Mouse (Mus musculus): ENCODE data around the gene Ppcdc.
"Not testable (repeated sequence)": the region's sequence is repeated elsewhere in the genome, so short reads cannot be mapped to it uniquely, and the experiment has no call there.

Ppcdc gene

GRCm38 (mm10) chr9:57428391-57428790, 11.5 kb downstream of the Ppcdc start:
- no peak for DNase-seq (ENCODE audit: low spot score in 2 of 2)

GRCm38 (mm10) chr9:57427937-57428336, 12.0 kb downstream of the Ppcdc start:
- no peak for DNase-seq (ENCODE audit: low spot score in 2 of 2)

- not testable (repeated sequence) for DNase-seq (ENCODE audit: low spot score in 2 of 2)
Observed at GRCm38 (mm10) chr9:57427123-57427522, 12.8 kb downstream of the Ppcdc start.

DNA sequence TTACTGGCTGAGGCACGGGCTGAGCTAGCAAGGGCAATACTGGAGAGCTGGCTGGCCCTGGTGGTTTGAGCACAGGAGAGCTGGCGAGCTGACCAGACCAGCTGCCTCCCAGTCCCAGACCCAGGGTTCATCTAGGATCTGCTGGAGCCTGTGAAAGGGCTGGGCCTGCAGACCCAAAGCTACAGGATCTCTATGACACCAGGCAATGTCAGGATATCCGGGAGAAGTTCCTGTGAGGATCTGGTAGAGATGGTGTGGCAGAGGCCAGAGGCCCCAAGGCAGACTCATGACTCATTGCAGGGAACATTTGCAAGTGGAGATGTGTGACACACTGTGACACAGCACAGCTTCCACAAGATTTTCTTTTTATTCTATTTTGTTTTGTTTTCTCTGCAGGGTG, 14.8 kb downstream of the Ppcdc start:
- DNase-seq (ENCODE audit: low spot score in 2 of 2): no peak

DNA sequence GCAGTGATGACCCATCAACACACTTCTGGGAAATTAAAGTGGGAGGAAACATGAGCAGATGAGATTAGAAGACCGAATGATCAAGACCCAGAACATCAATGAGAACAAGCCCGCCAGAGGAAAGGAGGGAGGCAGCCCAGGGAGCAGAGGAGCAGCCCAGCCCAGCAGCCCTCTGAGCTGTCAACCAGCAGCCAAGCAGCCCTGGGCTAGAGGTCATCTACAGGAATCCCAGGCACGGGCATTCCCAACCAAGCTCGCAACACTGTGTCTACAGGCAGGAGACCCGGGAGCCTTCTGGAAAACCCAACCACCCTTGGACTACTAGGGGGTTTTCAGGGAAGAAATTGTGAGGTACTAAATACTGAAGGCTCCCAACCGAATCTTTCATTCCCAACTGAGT, 15.9 kb downstream of the Ppcdc start:
- DNase-seq (ENCODE audit: low spot score in 2 of 2): no peak

DNA sequence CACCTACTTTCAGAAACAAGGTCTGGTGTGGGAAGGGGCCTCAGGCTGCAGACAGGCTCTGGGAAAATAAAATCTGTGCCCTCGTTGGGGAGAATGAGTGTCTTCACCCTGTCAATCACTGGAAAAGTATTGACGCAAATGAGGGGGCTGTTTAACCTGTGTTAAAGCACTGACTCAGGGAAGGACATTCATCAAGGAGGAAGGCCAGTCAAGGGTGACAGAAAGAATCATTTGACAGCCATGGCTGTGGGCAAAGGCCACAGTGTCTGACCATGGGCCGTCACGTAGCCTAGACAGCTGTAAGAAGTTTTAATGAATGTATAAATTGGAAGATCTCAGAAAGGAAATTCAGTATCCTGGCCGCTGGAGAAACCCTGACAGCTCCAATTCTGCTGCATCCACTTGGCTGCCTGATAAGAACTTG, 18.2 kb downstream of the Ppcdc start:
- DNase-seq (ENCODE audit: low spot score in 2 of 2): peak in 1 of 2 experiments; percentile 49

DNA sequence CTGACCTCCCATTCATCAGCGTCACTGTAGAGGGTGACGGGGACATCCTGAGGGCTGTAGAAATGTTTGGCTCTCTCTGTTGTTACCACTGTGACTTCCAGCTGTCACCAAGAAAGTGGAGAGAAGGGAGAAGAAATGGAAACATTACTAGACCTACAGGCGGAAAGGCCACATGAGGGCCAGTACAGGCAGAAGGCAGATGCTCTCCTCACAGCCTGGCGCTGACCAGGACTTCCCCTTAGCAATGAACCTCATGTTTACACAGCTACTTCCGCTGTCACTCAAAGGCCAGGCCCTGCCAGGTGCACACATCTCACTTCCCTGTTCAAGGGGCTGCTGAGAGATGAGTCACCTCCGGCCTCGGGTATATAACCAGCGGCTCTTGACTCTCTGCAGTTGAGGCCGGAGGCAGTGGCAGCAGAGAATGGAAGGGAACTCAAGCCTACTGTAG, 18.8 kb downstream of the Ppcdc start:
- peak; percentile 91 to 94 for DNase-seq (ENCODE audit: low spot score in 2 of 2)

DNA sequence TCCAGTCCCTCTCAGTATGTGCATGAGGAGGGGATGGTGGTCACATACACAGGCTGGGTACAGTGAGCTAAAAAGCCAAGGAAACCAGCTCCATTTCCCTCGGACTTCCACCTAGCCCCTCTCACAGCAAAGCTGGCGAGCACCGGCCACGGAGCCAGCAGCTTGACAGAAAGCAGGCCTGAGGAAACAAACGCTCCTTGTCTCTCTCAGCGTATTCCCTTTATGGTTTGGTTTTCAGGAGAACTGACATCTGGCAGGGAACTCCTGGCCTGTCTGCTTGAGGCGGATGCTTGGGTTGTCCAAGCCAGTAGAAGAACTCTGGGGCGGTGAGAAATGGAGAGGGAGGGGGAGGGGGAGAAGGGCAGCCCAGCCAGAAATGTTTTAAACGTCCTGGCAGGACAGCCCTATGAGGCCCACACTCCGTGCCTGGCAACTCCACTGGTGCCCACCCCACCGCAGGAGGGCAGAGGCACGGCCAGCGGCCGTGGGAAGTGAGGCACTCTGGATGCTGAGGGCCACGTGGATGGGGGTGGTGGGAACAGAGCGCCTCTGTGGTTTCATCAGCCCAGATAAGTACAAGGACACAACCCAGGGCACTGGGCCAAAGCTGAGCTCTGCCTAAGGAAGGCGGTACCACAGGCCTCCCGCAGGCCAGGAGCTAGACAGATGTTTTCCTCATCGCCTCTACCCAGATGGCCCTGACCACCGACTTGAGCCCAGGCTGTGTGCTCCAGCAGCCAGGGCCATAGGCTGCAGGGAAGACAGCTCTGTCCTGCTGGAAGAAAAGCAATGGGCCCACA, 19.4 kb downstream of the Ppcdc start:
- peak; percentile 62 for DNase-seq (ENCODE audit: low spot score in 2 of 2)

DNA sequence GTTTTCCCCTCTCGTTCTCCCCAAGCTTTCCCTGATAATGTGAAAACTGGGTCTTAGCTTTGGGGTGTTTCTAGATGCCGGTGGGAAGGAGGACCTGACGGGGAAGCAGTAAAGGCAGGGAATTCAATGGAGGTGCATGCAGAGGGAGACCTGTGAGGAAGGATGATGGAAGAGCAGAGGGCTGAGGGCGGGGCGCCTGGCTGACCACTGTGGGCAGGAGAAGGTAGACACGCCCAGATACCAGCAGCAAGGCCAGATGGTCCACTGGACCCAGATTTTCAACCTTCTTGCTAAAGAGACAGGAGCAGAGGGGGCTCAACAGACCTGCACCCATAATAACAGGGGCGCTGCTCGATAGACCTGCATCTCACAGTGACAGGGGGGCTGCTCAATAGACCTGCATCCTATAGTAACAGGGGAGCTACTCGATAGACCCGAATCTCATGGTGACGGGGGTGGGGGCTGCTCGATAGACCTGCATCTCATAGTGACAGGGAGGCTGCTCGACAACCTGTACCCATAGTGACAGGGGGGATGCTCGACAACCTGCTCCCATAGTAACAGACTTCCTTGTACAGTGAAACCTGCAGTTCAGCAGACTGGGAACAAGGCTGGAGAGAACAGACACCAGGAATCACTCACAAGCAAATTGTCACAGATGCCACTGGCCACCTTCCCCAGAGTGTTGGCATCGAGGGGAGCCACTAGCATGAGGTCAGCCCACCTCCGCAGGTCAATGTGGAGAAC, 20.2 kb downstream of the Ppcdc start:
- DNase-seq (ENCODE audit: low spot score in 2 of 2): no peak

GRCm38 (mm10) chr9:57417341-57417740, 22.6 kb downstream of the Ppcdc start:
- DNase-seq (ENCODE audit: low spot score in 2 of 2): no peak

DNA sequence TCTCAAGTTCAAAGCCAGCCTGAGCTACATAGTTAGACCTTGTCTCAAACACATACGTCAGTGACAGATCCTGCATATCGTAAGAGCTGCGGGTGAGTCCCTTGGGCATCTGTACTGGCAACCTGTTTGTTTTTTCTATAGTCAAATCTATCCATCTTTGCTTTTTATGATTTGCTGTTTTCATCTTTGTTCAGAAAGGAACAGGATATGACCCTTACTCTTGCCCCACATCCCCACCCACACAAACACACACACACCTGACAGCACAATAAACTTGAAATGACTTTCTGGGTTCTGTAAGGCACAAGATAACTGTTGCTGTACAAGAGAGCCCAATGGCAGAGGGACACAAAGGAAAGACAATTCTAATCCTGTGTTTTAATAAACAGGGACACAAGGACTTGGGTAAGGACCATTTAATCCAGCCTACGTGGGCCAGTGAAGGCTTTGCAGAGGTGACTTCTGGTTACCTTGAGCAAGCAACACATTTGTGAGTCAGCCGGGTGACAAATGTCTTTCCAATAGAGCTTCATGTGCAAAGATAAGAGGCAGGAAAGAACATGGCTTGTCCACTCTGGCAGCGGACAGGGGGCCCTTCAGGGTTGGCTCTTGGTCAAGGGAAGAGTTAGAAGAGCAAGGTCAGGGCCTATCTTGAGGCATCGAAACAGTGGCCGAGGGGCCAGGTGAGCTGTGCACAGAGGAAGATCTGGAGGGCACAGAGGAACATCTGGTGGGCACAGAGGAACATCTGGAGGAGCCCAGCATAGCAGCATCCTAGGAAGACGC, 32.6 kb downstream of the Ppcdc start:
- no peak for DNase-seq (ENCODE audit: low spot score in 2 of 2)

DNA sequence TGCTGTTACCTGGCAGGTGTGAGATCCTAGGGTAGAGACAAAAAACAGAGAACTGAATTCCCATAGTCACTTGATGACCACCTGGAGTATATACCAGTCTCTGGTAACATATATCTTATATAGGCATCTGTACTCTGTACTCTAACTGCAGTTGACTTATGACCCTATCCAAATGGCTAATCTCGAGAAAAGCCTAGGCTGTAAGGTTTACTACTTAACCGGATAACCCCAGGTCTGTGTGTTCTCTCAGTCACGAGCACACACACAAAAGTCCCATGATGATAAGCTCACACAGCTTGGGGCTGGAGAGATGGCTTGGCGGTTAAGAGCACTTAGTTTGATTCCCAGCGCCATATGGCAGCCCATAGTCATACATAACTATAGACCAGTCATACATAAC, 33.5 kb downstream of the Ppcdc start:
- no peak for DNase-seq (ENCODE audit: low spot score in 2 of 2)

DNA sequence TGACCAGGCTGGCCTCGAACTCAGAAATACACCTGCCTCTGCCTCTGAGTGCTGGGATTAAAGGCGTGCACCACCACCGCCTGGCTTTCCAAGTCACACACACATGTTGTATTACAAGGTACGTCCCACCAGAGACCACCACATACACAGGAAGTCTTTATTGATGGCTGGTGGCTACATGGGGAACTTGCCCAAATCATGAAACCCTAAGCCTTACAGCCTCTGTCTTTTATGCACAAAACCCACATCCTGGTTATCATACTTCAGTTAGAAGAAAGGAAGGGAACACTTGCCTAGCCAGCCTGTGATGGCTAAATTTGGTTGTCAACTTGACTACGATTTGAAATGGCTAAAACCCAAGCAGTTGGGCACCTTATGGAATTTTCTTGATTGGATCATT, 35.9 kb downstream of the Ppcdc start:
- DNase-seq (ENCODE audit: low spot score in 2 of 2): no peak

GRCm38 (mm10) chr9:57402318-57403251, 37.3 kb downstream of the Ppcdc start:
- DNase-seq (ENCODE audit: low spot score in 2 of 2): no peak

- no peak for DNase-seq (ENCODE audit: low spot score in 2 of 2)
Observed at GRCm38 (mm10) chr9:57398773-57399172, 41.2 kb downstream of the Ppcdc start.

DNA sequence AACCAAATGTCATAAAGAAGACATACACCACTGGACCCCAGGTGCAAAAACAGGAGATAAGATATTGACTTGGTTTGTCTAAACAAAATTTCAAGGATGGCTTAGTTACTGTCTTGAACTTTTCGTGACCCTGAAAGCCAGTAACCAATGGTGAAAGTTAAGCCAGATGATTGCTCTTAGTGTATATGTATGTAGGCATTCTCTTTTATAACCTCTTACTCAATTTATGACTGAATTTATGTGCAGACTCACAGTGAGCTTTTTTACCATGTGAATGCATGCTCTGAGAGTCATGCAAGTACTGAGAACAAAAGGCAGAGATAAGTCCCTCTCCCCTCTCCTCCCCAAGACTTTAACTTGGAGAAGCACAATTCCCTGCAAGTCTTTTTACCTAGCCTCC, 47.0 kb downstream of the Ppcdc start:
- DNase-seq (ENCODE audit: low spot score in 2 of 2): no peak

DNA sequence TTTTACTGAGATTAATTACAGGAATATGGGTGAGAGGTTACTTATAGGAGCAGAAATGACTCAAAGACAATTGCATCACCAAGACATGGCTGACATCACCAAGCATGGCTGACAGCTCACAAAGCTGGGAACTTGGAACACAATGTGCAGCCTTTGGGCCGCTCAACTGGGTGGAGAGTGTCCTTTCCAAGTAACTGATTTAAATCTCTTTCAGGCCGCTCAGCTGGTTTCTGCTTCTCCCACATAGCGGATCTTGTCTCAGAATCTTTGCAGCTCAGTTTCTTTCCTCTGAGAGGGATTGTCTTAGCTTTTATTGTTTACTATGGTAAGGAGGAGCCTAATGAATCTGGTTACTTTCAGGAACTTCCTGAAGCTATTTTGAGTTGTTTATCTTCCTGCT, 49.1 kb downstream of the Ppcdc start:
- DNase-seq (ENCODE audit: low spot score in 2 of 2): no peak

DNA sequence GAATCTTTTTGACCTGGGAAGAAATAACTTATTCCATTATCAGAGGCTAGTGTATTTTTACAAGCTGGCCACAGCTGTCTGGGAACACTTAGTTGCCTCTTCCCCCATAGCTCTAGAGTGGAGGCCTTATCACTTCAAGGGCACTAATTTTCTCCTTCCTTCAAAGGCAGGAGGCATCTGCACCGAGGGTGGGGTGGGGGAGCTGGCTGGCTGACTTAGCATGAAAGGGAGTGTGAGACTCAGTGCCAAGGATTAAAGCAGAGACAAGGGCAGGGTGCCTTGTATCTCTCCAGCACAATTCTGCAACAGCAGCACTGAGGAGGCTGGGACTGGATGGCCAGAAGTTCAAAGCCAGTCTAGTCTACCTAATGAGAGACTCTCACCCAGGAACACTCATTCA, 50.8 kb downstream of the Ppcdc start:
- DNase-seq (ENCODE audit: low spot score in 2 of 2): no peak

- DNase-seq (ENCODE audit: low spot score in 2 of 2): no peak
Observed at GRCm38 (mm10) chr9:57386926-57387325, 53.0 kb downstream of the Ppcdc start.

- DNase-seq (ENCODE audit: low spot score in 2 of 2): no peak
Observed at GRCm38 (mm10) chr9:57384621-57385020, 55.3 kb downstream of the Ppcdc start.

DNA sequence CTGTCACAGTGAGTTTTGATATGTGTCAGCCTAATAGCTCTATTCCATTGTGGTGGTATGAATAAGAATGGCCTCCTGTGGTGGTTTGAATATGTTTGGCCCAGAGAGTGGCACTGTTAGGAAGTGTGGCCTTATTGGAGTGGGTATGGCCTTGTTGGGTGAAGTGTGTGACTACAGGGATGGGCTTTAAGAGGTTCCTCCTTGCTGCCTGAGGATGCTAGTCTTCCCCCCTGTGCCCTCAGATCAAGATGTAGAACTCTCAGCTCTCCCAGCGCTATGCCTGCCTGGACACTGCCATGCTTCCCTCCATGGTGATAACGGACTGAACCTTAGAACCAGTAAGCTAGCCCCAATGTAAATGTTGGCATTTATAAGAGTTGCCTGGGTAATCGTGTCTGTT, 78.9 kb downstream of the Ppcdc start:
- DNase-seq (ENCODE audit: low spot score in 2 of 2): no peak

All from natural killer cell, adult 2 months (primary cell).